In the genomic region with DNA sequence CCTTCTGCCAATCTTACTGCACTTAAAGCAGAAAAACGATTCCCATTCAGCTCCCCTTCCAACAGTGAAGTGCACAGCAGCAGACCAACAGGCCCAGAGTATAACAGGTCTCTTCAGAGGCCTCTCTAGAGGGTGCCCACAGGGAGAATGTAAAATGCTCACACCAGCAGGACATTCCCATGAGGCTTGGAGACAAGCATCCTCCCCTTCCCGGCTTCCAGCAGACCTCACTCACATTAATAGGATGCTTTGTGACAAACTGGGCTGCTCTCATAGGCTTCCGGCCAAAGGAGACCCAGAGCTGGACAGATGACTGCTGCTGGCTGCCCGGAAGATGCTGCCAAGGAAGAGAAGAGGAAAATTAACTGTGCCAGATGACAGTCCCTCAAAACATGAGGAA, we compare ENCODE assay signal across 13 mouse cellular contexts. TPM values are rescaled to one million over a fixed set of nuclear protein-coding genes. Genes with fewer than 3 reads are reported as not detected.
DNase-seq lines count a peak whose midpoint lies in the region; ATAC-seq and TF ChIP-seq lines count a peak whose summit lies in the region.
"Had no signal": no experiment of that assay in that cellular context is flagged by ENCODE, and none has a peak within 500 bp of the region (broad histone marks: within the 10 kb centered on the region; RNA-seq: fewer than 3 reads in every experiment).

No protein-coding gene starts in this region.

- ATAC-seq in forebrain, postnatal 0 days = peak; percentile 65
- no peak for ATAC-seq in forebrain, embryonic 14.5 days
- ATAC-seq in midbrain, postnatal 0 days (ENCODE audit: low FRiP score) = peak; percentile 49; the same call in 1 of the 2 replicates

- H3K4me2 ChIP-seq in forebrain, postnatal 0 days (ENCODE audit: low read depth) = no peak overlapping the region
- no peak overlapping the region for H3K4me2 ChIP-seq in forebrain, embryonic 14.5 days (ENCODE audit: low read length)
- no peak overlapping the region for H3K4me2 ChIP-seq in midbrain, postnatal 0 days (ENCODE audit: low read depth, low read length, poor library complexity, severe bottlenecking)
- H3K4me2 ChIP-seq: embryonic facial prominence, embryonic 12.5 days; heart, embryonic 12.5 days; liver, embryonic 13.5 days; midbrain, embryonic 12.5 days had no signal

- no peak overlapping the region for H3K4me3 ChIP-seq in forebrain, postnatal 0 days (ENCODE audit: low read depth, low read length)
- no peak overlapping the region for H3K4me3 ChIP-seq in forebrain, embryonic 14.5 days (ENCODE audit: low read depth, low read length)
- H3K4me3 ChIP-seq in midbrain, postnatal 0 days (ENCODE audit: low read depth, low read length) = no peak overlapping the region
- H3K4me3 ChIP-seq: embryonic facial prominence, embryonic 12.5 days; heart, embryonic 12.5 days; liver, embryonic 13.5 days; midbrain, embryonic 12.5 days had no signal

- WGBS in forebrain, postnatal 0 days = 50% methylated on average over 4 of the region's 4 CpGs
- 62% methylated on average over 4 of the region's 4 CpGs for WGBS in forebrain, embryonic 14.5 days
- WGBS in midbrain, postnatal 0 days = 51% methylated on average over 4 of the region's 4 CpGs

- H3K27me3 ChIP-seq in forebrain, postnatal 0 days (ENCODE audit: insufficient read depth, low read length) = no peaks in the 10 kb centered on the region
- no peaks in the 10 kb centered on the region for H3K27me3 ChIP-seq in forebrain, embryonic 14.5 days (replicated peaks; ENCODE audit: control insufficient read depth, insufficient read depth, low read length)
- H3K27me3 ChIP-seq in midbrain, postnatal 0 days (ENCODE audit: insufficient read depth, low read length) = no peaks in the 10 kb centered on the region
- H3K27me3 ChIP-seq: embryonic facial prominence, embryonic 12.5 days; heart, embryonic 12.5 days; liver, embryonic 13.5 days; midbrain, embryonic 12.5 days had no signal

- H3K4me1 ChIP-seq in forebrain, postnatal 0 days (ENCODE audit: insufficient read depth) = no peaks in the 10 kb centered on the region
- H3K4me1 ChIP-seq in forebrain, embryonic 14.5 days (ENCODE audit: control insufficient read depth, insufficient read depth, low read length) = no peaks in the 10 kb centered on the region
- H3K4me1 ChIP-seq in midbrain, postnatal 0 days (ENCODE audit: insufficient read depth, low read length) = 0 out of 2 replicates have a peak, but pooled peaks cover 3% of the 10 kb centered on the region
- H3K4me1 ChIP-seq: embryonic facial prominence, embryonic 12.5 days; heart, embryonic 12.5 days; liver, embryonic 13.5 days; midbrain, embryonic 12.5 days had no signal

- H3K36me3 ChIP-seq in forebrain, postnatal 0 days (ENCODE audit: insufficient read depth) = peaks cover 12% of the 10 kb centered on the region; the same call in 1 of the 2 replicates
- H3K36me3 ChIP-seq in forebrain, embryonic 14.5 days (ENCODE audit: control insufficient read depth, insufficient read depth, low read length) = no peaks in the 10 kb centered on the region; the same call in 1 of the 2 replicates
- no peaks in the 10 kb centered on the region; the same call in 1 of the 2 replicates for H3K36me3 ChIP-seq in midbrain, postnatal 0 days (ENCODE audit: insufficient read depth, low read length)
- H3K36me3 ChIP-seq: embryonic facial prominence, embryonic 12.5 days; G1E; heart, embryonic 12.5 days; liver, embryonic 13.5 days; midbrain, embryonic 12.5 days had no signal

- H3K27ac ChIP-seq in forebrain, postnatal 0 days (ENCODE audit: low read depth, low read length) = 0 out of 2 replicates have a peak overlapping the region, but pooled peaks have one; percentile 15
- H3K27ac ChIP-seq in forebrain, embryonic 14.5 days (ENCODE audit: low read depth, low read length) = no peak overlapping the region
- peak overlapping the region; percentile 51; the same call in 1 of the 2 replicates for H3K27ac ChIP-seq in midbrain, postnatal 0 days (ENCODE audit: low read depth, low read length)
- H3K27ac ChIP-seq: embryonic facial prominence, embryonic 12.5 days; liver, embryonic 13.5 days; midbrain, embryonic 12.5 days had no signal

- H3K9me3 ChIP-seq in forebrain, postnatal 0 days (ENCODE audit: low read length) = no peaks in the 10 kb centered on the region
- H3K9me3 ChIP-seq in forebrain, embryonic 14.5 days (replicated peaks; ENCODE audit: control insufficient read depth, low read length) = no peaks in the 10 kb centered on the region
- H3K9me3 ChIP-seq in midbrain, postnatal 0 days (ENCODE audit: low read length) = no peaks in the 10 kb centered on the region
- H3K9me3 ChIP-seq: embryonic facial prominence, embryonic 12.5 days; G1E; heart, embryonic 12.5 days; liver, embryonic 13.5 days; midbrain, embryonic 12.5 days had no signal

- TF ChIP-seq CTCF in forebrain, postnatal 0 days (IDR thresholded peaks at IDR 0.05; ENCODE audit: low read depth) = no peak
- no peak for TF ChIP-seq CTCF in midbrain, postnatal 0 days (IDR thresholded peaks at IDR 0.05)

- DNase-seq in forebrain, postnatal 0 days = peak; percentile 13
- no peak for DNase-seq in forebrain, embryonic 14.5 days (ENCODE audit: low spot score)
- DNase-seq in layer of hippocampus, adult 11-12 months (ENCODE audit: low spot score) = peak; percentile 44
- DNase-seq in layer of hippocampus, adult 18-20 months (ENCODE audit: low spot score in 2 of 2) = no peak
- peak; percentile 17 for DNase-seq in urinary bladder, adult 2 months (ENCODE audit: low spot score)
- DNase-seq in urinary bladder, postnatal 10 days (ENCODE audit: low spot score) = no peak
- peak; percentile 78 for DNase-seq in midbrain, postnatal 0 days (ENCODE audit: low spot score)
- DNase-seq in kidney, postnatal 4 days = no peak
- DNase-seq: liver, embryonic 13.5 days had no signal

- H3K9ac ChIP-seq in forebrain, postnatal 0 days = no peak overlapping the region
- no peak overlapping the region for H3K9ac ChIP-seq in forebrain, embryonic 14.5 days (ENCODE audit: low read length)
- H3K9ac ChIP-seq in midbrain, postnatal 0 days (replicated peaks; ENCODE audit: low read length, poor library complexity, severe bottlenecking) = no peak overlapping the region
- H3K9ac ChIP-seq: embryonic facial prominence, embryonic 12.5 days; heart, embryonic 12.5 days; liver, embryonic 13.5 days; midbrain, embryonic 12.5 days had no signal

RNA-seq across cellular contexts. Expression of a gene that starts 52.1 kb away (rescaled TPM):
- total RNA-seq in forebrain, postnatal 0 days (2014; rRNA removed) = 15.2 and 17.9 TPM in 2 replicates
- polyA plus RNA-seq in forebrain, postnatal 0 days (2015; fragmentation: Nextera tagmentation; extraction: Ambion mirVana) = 5.6 and 6.4 TPM in 2 replicates
- polyA plus RNA-seq in forebrain, embryonic 14.5 days (2014; fragmentation: Nextera tagmentation; extraction: Ambion mirVana) = 10.8 and 15.5 TPM in 2 replicates
- total RNA-seq in layer of hippocampus, adult 18-20 months (2021) = 100 to 1,000 TPM; 189 to 193 TPM
- polyA plus RNA-seq in urinary bladder, adult 2 months (2012; rRNA removed) = 56.4 and 62.6 TPM in 2 replicates
- total RNA-seq in midbrain, postnatal 0 days (2014; rRNA removed) = 21.9 and 24.8 TPM in 2 replicates
- polyA plus RNA-seq in midbrain, postnatal 0 days (2015; fragmentation: Nextera tagmentation; extraction: Ambion mirVana) = 6.7 and 7.1 TPM in 2 replicates

Comparison
In these comparisons a context has a peak if more than half of its experiments do, and no peak if none do; other contexts are left out.
1. DNase-seq: peak in forebrain, postnatal 0 days (single experiment), layer of hippocampus, adult 11-12 months (single experiment), urinary bladder, adult 2 months (single experiment) and midbrain, postnatal 0 days (single experiment); none in forebrain, embryonic 14.5 days (single experiment), layer of hippocampus, adult 18-20 months (0 of 2), urinary bladder, postnatal 10 days (single experiment) and kidney, postnatal 4 days (0 of 2).